Mouse (Mus musculus): ENCODE results near the gene Focad.

- TF ChIP-seq CTCF (IDR thresholded peaks at IDR 0.05) (no peak), POLR2A (IDR thresholded peaks at IDR 0.05; ENCODE audit: insufficient read depth, low read depth, low read length) (no peak)
Observed at GRCm38 (mm10) chr4:88135936-88136335, 41.5 kb downstream of the Focad start.
